Mouse (Mus musculus) adrenal gland, adult (tissue): Measurements from ENCODE around the gene Srsf12.

ENCODE experiments used
- DNase-seq, 2 experiments: peaks; one replicate each; pipeline ENCODE4 v3.0.0; 2022 to 2023; ENCODE audit warnings: low spot score in 1 of 2; ENCODE audit not compliant: inconsistent age in 2 of 2

Gene Srsf12

GRCm38 (mm10) chr4:33248915-33249314 is 40.1 kb downstream of the Srsf12 start:
- DNase-seq: no peak

DNA sequence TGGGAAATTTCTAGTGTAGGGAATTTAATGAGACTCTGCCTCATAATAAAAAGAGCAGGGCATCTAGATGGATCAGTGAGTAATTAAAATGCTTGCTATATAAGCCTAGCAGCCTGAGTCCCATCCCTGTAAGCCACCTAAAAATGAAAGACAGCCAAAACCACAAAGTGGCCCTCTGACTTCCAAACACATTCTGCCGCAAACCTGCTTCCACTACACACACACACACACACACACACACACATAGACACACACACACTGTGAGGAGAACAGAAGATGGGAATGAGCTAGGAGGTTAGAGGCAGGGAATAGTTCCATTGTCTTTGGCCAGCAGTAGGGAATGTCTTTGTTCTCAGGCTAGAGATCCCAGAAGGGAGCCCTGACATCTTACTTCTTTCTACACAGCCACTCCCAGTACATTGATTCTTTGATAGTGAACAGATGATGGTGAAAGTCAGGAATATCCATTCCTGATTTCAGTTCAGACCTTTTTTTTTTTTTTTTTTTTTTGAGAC is 41.0 kb downstream of the Srsf12 start:
- no peak for DNase-seq

- no peak for DNase-seq
Measured at GRCm38 (mm10) chr4:33250867-33251266, 42.1 kb downstream of the Srsf12 start.

DNA sequence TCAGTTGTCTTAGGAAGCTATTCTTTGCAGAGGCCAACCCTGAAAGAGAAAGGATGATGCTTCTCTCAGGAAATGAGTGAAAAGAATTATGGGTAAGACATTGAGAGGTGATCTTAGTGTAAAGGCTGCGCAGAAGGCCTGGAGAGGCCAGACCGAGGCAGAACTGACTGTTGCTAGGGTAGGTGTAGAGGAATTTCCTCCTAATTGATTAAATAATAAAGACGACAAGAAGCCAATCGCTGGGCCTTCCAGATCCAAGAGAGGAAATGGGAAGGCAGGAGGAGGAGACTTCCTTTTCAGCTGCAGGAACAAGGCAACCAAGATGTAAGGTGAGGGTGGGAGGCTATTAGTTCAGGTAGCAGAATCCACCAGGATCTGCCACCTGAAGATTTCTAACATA is 45.9 kb downstream of the Srsf12 start:
- DNase-seq: no peak

DNA sequence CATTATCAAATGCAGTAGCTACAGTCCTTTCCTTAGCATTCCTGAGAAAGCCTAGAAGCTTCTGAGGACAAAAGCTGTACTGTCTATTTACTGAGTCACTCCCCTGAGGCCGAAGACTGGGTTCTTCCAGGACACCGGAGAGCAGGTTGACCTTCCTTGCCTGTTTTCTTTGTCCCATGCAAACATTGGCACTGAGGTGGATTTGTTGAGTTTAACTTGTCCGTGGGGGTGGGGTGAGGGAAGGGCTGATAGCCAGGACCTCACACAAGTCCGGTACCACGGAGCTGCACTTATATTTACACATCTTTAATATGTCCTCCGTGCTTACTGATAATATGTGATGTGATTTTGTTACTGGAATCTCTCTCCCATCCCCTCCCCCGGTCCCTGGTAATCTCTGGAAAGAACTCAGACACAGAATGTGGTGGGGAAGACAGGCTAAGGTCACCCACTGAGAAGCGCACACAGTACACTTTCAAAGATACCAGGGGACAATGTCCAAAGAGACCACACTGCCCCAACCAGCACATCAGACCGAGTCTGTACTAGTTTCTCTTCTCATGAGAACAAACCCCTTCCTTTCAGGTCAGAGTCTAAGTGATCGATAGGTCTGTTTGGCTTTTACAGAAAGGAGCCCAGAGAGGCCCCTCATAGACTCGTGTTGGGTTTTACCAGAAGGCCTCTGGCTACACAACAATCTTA is 48.6 kb downstream of the Srsf12 start:
- DNase-seq: peak in 1 of 2 experiments; percentile 55

DNA sequence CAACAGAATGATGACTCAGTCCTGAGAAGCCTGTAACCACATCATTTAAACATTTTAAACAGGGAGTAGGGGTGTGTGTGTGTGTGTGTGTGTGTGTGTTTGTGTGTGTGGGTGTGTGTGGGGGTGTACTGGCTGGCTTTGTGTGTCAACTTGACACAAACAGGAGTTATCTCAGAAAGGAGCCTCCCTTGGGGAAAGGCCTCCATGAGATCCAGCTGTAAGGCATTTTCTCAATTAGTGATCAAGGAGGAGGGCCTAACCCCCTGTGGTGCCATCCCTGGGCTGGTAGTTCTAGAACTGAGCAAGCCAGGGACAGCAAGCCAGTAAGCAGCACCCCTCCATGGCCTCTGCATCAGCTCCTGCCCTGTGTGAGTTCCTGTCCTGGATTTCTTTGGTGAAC is 51.5 kb downstream of the Srsf12 start:
- DNase-seq: peak in 1 of 2 experiments; percentile 62

- peak; percentile 96 to 99 for DNase-seq
Measured at GRCm38 (mm10) chr4:33261311-33261753, 52.5 kb downstream of the Srsf12 start.

GRCm38 (mm10) chr4:33262897-33263296 is 54.1 kb downstream of the Srsf12 start:
- no peak for DNase-seq

DNA sequence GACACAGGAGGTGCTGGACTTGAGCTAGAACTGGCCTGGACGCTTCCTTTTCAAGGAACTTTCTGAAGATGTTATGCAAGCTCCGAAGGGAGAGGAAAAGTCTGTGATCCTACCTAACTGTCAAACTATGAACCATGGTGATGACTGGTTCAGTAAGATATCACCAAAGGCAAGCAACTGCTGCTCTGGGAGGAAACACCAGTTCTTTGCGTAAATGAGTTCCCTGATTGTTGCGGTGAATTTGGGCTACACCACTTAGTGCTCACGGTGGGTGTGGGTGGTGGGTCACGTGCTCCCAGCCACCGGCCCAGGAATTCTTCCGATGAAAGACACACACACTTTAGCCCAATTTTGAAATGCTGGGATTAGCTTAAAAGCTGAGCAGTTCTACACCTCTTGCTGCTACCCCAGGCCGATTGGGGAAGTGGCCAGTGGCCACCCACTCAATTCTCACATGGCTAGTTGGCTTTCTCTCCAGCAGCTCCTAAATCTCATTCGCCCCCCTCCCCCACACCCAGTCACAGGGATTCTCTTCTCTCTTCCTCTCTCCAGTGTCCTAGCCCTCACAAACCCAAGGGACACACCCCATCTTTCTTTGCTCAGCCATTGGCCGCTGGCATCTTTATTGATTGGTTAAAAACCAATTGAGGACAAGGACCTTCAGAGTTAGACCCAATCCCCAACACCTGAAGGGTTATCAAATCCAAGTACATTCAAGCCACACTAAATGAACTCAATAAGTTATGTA is 56.4 kb downstream of the Srsf12 start:
- no peak for DNase-seq

GRCm38 (mm10) chr4:33270386-33271314 is 61.9 kb downstream of the Srsf12 start:
- DNase-seq: no peak

GRCm38 (mm10) chr4:33273437-33273836 is 64.6 kb downstream of the Srsf12 start:
- DNase-seq: no peak

DNA sequence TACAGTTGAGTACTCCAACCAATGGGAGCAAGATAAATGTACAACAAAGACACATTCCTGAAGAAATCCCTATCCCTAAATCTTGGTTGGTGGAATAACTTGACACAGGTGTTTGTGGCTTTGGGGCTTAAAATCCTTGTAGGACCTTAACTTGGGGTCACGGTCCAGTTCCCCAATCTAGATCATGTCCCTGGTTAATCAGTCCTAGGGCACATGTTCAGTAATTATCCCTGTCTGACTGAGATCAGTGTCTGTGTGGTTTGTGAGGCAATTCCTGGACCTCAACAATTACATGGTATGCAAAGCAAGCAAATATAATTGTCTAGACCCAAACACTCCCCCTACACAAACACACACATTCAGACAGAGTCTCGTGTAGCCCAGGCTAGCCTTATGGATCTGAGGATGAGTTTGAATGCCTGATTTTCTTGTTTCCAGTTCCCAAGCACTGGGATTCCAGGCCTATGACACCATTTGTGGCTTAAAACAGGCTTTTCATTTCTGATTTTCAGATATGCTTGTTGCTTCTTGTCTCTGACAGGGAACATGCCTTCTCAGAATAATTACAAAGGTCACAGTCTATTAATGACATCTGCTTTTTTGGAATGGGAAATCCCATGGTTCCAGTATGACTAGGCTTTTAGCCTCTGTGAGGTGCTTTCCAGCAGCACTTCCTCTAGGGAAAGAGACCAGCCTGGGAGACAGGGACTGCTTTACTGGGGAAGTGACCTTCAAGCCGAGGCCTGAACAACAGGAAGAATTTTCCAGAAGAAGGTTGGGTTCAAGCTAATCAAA is 73.3 kb downstream of the Srsf12 start:
- DNase-seq: peak in 1 of 2 experiments; percentile 63
